Mouse (Mus musculus): ENCODE data around the gene Slx4ip. TPM values are rescaled to one million over a fixed set of nuclear protein-coding genes. Genes with fewer than 3 reads are reported as not detected.

Gene Slx4ip
- polyA plus RNA-seq, 1 experiment from 2014 or later: 14.6 TPM

GRCm38 (mm10) chr2:137078771-137079170 is 187.8 kb downstream of the Slx4ip start:
- Histone ChIP-seq H3K27ac (no peak overlapping the region), H3K4me2 (no peak overlapping the region), H3K27me3 (no peaks in the 10 kb centered on the region), H3K4me1 (replicated peaks) (peaks cover 38% of the 10 kb centered on the region), H3K4me3 (no peak overlapping the region), H3K9ac (no peak overlapping the region), H3K9me3 (no peaks in the 10 kb centered on the region), H3K36me3 (peaks cover 13% of the 10 kb centered on the region)
- no peak for ATAC-seq (ENCODE audit: low FRiP score)
- 78% methylated on average over 4 of the region's 4 CpGs for WGBS

- 27% methylated on average over 10 of the region's 10 CpGs for WGBS
- Histone ChIP-seq H3K9ac (no peak overlapping the region), H3K27ac (0 out of 2 replicates have a peak overlapping the region, but pooled peaks have one; percentile 35), H3K4me2 (no peak overlapping the region), H3K36me3 (peaks cover 23% of the 10 kb centered on the region), H3K4me1 (replicated peaks) (peaks cover 27% of the 10 kb centered on the region), H3K9me3 (no peaks in the 10 kb centered on the region), H3K27me3 (no peaks in the 10 kb centered on the region), H3K4me3 (no peak overlapping the region)
- ATAC-seq (ENCODE audit: low FRiP score): no peak
These were observed 188.8 kb downstream of the Slx4ip start for GRCm38 (mm10) chr2:137079721-137080320.

- no peak for ATAC-seq (ENCODE audit: low FRiP score)
- H3K27me3 ChIP-seq: no peaks in the 10 kb centered on the region
- no peak overlapping the region for H3K27ac ChIP-seq
- H3K4me1 ChIP-seq (replicated peaks): peaks cover 26% of the 10 kb centered on the region
- H3K9ac ChIP-seq: no peak overlapping the region
- peaks cover 30% of the 10 kb centered on the region for H3K36me3 ChIP-seq
- 77% methylated on average over 6 of the region's 6 CpGs for WGBS
- no peak overlapping the region for H3K4me2 ChIP-seq
- H3K4me3 ChIP-seq: no peak overlapping the region
- H3K9me3 ChIP-seq: no peaks in the 10 kb centered on the region
These were observed 189.4 kb downstream of the Slx4ip start for GRCm38 (mm10) chr2:137080468-137080867.

- 79% methylated on average over 7 of the region's 7 CpGs for WGBS
- H3K9me3 ChIP-seq: no peaks in the 10 kb centered on the region
- H3K4me2 ChIP-seq: no peak overlapping the region
- H3K9ac ChIP-seq: no peak overlapping the region
- no peak overlapping the region for H3K4me3 ChIP-seq
- H3K4me1 ChIP-seq (replicated peaks): peaks cover 26% of the 10 kb centered on the region
- H3K27me3 ChIP-seq: no peaks in the 10 kb centered on the region
- no peak overlapping the region for H3K27ac ChIP-seq
- no peak for ATAC-seq (ENCODE audit: low FRiP score)
- peaks cover 35% of the 10 kb centered on the region for H3K36me3 ChIP-seq
These were observed 190.0 kb downstream of the Slx4ip start for GRCm38 (mm10) chr2:137081001-137081400.

DNA sequence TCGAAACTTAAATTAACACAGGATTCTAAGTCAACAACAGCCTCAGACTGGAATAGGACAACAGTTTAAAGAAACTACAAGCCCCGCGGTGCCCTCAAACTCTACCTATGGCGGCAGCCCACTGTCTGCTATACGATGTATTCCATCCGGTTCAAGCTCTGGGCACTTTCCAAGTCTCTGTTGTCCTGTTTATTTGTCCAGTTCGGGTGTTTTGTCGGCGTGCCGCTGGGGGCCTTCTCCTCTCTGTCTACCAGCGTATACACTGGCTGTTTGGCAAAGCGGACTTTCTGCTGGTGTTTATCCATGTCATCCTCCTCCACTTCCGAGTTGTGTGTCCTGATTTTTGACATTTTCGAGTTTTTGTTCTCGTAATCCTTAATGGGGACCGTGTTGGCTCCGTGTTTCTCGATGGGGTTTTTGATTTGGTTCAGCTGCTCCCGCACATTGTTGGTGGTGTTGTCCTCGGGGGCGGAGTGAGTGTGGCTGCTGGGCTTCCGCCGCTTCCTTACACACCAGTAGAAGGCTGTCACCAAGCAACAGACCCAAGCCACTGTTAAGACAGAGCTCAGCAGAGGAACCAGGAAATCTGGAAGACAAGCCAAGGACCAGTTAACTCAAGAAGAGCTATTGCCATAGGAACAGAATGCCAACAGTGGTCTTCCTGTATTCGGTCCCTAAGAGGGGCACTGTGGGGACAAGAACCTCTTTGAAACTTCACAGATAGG is 192.0 kb downstream of the Slx4ip start:
- Histone ChIP-seq H3K4me3 (no peak overlapping the region), H3K9me3 (no peaks in the 10 kb centered on the region), H3K4me2 (no peak overlapping the region), H3K36me3 (peaks cover 41% of the 10 kb centered on the region), H3K27me3 (no peaks in the 10 kb centered on the region), H3K4me1 (replicated peaks) (peaks cover 40% of the 10 kb centered on the region), H3K27ac (peak overlapping the region; percentile 3; the same call in 1 of the 2 replicates), H3K9ac (no peak overlapping the region)
- ATAC-seq (ENCODE audit: low FRiP score): no peak
- WGBS: 85% methylated on average over 24 of the region's 24 CpGs

DNA sequence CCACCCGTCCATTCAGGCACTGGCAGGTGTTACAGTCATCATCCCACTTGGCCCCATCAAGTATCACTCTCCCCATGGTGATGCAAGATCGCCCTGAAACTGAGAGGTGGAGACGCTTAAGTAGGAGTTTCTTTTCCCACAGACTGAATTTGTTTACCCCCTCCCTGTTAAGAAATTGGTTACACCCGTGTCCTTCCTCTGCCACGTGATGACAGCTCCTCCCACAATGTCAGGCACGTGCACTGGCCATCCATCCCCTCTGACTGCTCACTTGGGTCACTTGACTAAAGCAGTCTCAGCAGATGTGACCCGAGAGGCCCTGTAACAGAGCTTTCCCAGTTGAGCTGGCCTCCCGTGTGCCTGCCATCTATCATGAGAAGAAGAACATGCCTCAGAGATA is 194.2 kb downstream of the Slx4ip start:
- no peak for ATAC-seq (ENCODE audit: low FRiP score)
- H3K36me3 ChIP-seq: peaks cover 63% of the 10 kb centered on the region
- 69% methylated on average over 8 of the region's 8 CpGs for WGBS

DNA sequence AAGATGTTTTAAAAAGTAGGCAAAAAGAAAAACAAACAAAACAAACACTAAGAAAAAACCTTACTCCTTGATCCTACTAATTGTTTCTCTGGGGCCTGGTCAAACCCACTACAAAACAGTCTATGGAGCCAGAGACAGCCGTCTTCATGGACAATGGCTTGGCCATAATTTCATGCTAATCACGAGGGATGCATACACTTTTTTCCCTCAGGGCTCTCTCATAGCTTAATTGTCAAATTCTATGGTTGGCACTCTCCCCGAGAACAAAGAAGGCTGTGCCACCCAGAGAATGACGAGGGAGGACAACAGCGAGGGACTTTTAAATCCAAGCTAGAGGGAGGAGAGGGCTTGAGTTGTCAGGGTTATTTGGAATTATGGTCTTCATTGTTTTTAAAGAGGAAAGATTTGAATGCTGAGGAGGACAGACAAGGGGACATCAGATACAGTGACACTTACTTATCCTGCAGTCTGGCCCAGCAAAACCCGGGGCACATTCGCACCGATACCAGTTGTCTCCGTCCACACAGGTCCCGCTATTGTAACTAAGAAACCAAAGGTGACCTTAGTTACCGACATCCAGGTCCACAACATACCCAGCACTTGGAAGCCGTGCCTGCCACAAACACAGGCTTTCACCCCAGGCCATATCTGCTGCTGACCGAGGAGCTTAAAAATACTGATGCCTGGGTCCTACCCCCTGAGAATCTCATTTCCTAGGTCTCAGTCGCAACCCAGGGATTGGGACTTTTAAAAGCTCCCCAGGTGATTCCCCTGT is 195.8 kb downstream of the Slx4ip start:
- ATAC-seq (ENCODE audit: low FRiP score): no peak
- H3K4me2 ChIP-seq: no peak overlapping the region
- no peak overlapping the region for H3K9ac ChIP-seq
- peaks cover 73% of the 10 kb centered on the region for H3K36me3 ChIP-seq
- H3K4me1 ChIP-seq (replicated peaks): peaks cover 40% of the 10 kb centered on the region
- no peaks in the 10 kb centered on the region for H3K9me3 ChIP-seq
- H3K4me3 ChIP-seq: no peak overlapping the region
- 42% methylated on average over 14 of the region's 14 CpGs for WGBS
- H3K27me3 ChIP-seq: 0 out of 2 replicates have a peak, but pooled peaks cover 3% of the 10 kb centered on the region
- no peak overlapping the region for H3K27ac ChIP-seq

More for the DNA sequence above, 194.2 kb downstream of the Slx4ip start:
- 0 out of 2 replicates have a peak, but pooled peaks cover 3% of the 10 kb centered on the region for H3K27me3 ChIP-seq
- peaks cover 30% of the 10 kb centered on the region for H3K4me1 ChIP-seq (replicated peaks)
- no peak overlapping the region for H3K9ac ChIP-seq
- H3K4me2 ChIP-seq: no peak overlapping the region
- no peak overlapping the region for H3K27ac ChIP-seq
- no peaks in the 10 kb centered on the region for H3K9me3 ChIP-seq
- H3K4me3 ChIP-seq: no peak overlapping the region

- Histone ChIP-seq H3K9me3 (no peaks in the 10 kb centered on the region), H3K27ac (no peak overlapping the region), H3K4me2 (no peak overlapping the region), H3K4me3 (no peak overlapping the region), H3K4me1 (replicated peaks) (peaks cover 48% of the 10 kb centered on the region), H3K27me3 (0 out of 2 replicates have a peak, but pooled peaks cover 3% of the 10 kb centered on the region), H3K9ac (no peak overlapping the region), H3K36me3 (peaks cover 71% of the 10 kb centered on the region)
- ATAC-seq (ENCODE audit: low FRiP score): no peak
- WGBS: 68% methylated on average over 6 of the region's 6 CpGs
These were observed 196.7 kb downstream of the Slx4ip start for GRCm38 (mm10) chr2:137087705-137088104.

- Histone ChIP-seq H3K27ac (no peak overlapping the region), H3K4me1 (replicated peaks) (peaks cover 68% of the 10 kb centered on the region), H3K4me3 (no peak overlapping the region), H3K4me2 (no peak overlapping the region), H3K27me3 (0 out of 2 replicates have a peak, but pooled peaks cover 6% of the 10 kb centered on the region), H3K36me3 (peaks cover 36% of the 10 kb centered on the region), H3K9me3 (no peaks in the 10 kb centered on the region), H3K9ac (no peak overlapping the region)
- peak; percentile 2; the same call in 1 of the 2 replicates for ATAC-seq (ENCODE audit: low FRiP score)
- WGBS: 63% methylated on average over 11 of the region's 11 CpGs
These were observed 200.9 kb downstream of the Slx4ip start for GRCm38 (mm10) chr2:137091766-137092522.

GRCm38 (mm10) chr2:137092523-137093297 is 201.7 kb downstream of the Slx4ip start:
- Histone ChIP-seq H3K4me3 (no peak overlapping the region), H3K9me3 (no peaks in the 10 kb centered on the region), H3K4me2 (no peak overlapping the region), H3K9ac (no peak overlapping the region), H3K36me3 (peaks cover 35% of the 10 kb centered on the region), H3K27me3 (0 out of 2 replicates have a peak, but pooled peaks cover 6% of the 10 kb centered on the region), H3K4me1 (replicated peaks) (peaks cover 69% of the 10 kb centered on the region), H3K27ac (peak overlapping the region; percentile 55; the same call in 1 of the 2 replicates)
- peak; percentile 60 for ATAC-seq (ENCODE audit: low FRiP score)
- 18% methylated on average over 10 of the region's 10 CpGs for WGBS

- Histone ChIP-seq H3K9me3 (no peaks in the 10 kb centered on the region), H3K27me3 (0 out of 2 replicates have a peak, but pooled peaks cover 6% of the 10 kb centered on the region), H3K4me2 (no peak overlapping the region), H3K36me3 (peaks cover 30% of the 10 kb centered on the region), H3K27ac (peak overlapping the region; percentile 55; the same call in 1 of the 2 replicates), H3K4me3 (no peak overlapping the region), H3K9ac (no peak overlapping the region), H3K4me1 (replicated peaks) (peaks cover 69% of the 10 kb centered on the region)
- WGBS: 37% methylated on average over 7 of the region's 7 CpGs
- ATAC-seq (ENCODE audit: low FRiP score): no peak
These were observed 202.2 kb downstream of the Slx4ip start for GRCm38 (mm10) chr2:137093298-137093630.
